Mouse (Mus musculus) bone marrow macrophage, adult 2 months (primary cell): ENCODE measurements at regions not wholly inside any gene's neighbourhood (a gene's known extent, or its start where the extent isn't known, plus 50 kb on each side); places are given as distances from the start of the nearest gene placed in this dataset.

ENCODE experiments used
- CTCF ChIP-seq: IDR thresholded peaks from 2 replicates; pipeline ENCODE4 v1.5.1; 2012; ENCODE audit warnings: low read depth, mild to moderate bottlenecking, low read length, moderate library complexity
- POLR2A ChIP-seq: IDR thresholded peaks from 2 replicates; pipeline ENCODE4 v1.6.1; 2012; ENCODE audit warnings: mild to moderate bottlenecking, low read depth, low read length, borderline replicate concordance

- TF ChIP-seq POLR2A, result no peak
- no peak for TF ChIP-seq CTCF
These were observed 1002.8 kb upstream of the Adgrl2 start for GRCm38 (mm10) chr3:149993199-149993598.
